Mouse (Mus musculus) lung, adult 18-20 months (tissue): ENCODE measurements around the gene Sprr2k.
"Not testable (repeated sequence)": the region's sequence is repeated elsewhere in the genome, so short reads cannot be mapped to it uniquely, and the experiment has no call there.

Source experiments
- DNase-seq, 2 experiments: peaks; one replicate each; pipeline ENCODE4 v3.0.0; 2022; ENCODE audit warnings: mixed read lengths in 2 of 2

Gene Sprr2k

GRCm38 (mm10) chr3:92432282-92432681 lies at the start of gene Sprr2k:
TSS of gene Sprr2k (plus strand) at chr3:92432582.
- no peak for DNase-seq

DNA sequence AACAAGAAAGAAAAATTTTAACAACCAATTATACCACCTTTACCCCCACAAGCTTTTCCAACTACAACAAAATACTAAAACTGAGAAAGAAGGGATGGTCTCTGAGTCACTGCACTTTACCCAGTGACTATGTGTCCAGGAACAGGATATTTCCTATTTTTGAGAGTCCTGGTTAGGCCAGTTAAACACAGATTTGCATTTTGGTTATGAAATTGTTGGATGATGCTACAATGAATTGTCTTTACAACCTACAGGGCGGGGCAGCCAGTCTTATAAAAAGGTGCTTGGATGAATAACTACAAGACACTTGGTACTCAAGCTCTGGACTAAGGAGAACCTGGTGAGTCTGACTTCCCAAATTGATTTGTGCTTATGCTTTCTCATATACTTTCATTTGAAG lies 47.0 kb upstream of the Sprr2k start, which contains the start of gene Sprr2h:
Sprr2h (plus strand) TSS at position 301 of the 400 bp plus-strand sequence.
- DNase-seq = no peak

DNA sequence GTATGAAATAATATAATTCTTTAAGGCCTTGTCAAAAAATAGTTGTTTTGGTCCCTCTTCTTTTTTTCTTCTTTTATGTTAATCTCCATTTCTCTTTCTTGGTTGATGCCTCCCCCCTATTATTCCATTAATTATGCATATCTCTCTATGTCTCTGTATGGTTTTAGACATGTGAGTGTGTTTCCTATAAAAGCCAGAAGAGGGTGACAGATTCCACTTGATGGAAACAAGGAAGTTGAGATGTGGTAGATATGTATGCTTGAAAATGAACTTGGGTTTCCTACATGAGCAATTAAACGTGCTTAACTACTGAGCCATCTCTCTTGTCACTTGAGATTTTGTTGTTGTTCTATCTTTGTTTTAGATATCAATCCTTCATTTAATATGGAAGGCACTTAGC lies 38.1 kb upstream of the Sprr2k start:
- DNase-seq = no peak

GRCm38 (mm10) chr3:92407691-92408090 lies 24.7 kb upstream of the Sprr2k start, which contains the start of gene Sprr2i:
TSS of gene Sprr2i (plus strand) at chr3:92407991.
- no peak for DNase-seq

GRCm38 (mm10) chr3:92417782-92418181 lies 14.6 kb upstream of the Sprr2k start, which contains the start of gene Sprr2j-ps:
TSS of gene Sprr2j-ps (plus strand) at chr3:92418082.
- no peak for DNase-seq

DNA sequence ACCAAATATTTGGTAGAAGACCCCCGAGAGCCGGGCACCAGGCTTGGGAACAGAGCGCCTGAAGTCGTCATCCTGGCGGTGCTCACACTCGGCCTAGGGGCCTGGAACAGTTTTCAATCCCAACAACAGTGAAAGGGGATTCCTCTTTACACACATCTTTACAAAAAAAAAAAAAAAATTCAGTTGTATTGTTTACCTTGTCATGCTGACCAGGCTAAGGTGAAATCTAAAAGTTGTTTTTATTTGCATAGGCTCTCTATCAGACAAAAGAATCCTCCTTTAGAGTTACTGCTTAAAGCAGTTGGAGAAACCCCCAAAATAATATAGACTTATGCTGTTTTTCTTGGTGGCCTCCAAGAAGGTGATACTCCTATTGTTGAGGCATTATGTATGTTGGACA lies 3.1 kb upstream of the Sprr2k start, which contains the start of gene Gm9774:
Gm9774 (minus strand) TSS at position 101 of the 400 bp plus-strand sequence.
- no peak for DNase-seq

GRCm38 (mm10) chr3:92438689-92439088 lies 6.3 kb downstream of the Sprr2k start, which contains the start of gene Sprr1b:
TSS of gene Sprr1b (minus strand) at chr3:92438789.
- DNase-seq = no peak

- DNase-seq = no peak
Observed at GRCm38 (mm10) chr3:92440177-92440576, 7.8 kb downstream of the Sprr2k start.

DNA sequence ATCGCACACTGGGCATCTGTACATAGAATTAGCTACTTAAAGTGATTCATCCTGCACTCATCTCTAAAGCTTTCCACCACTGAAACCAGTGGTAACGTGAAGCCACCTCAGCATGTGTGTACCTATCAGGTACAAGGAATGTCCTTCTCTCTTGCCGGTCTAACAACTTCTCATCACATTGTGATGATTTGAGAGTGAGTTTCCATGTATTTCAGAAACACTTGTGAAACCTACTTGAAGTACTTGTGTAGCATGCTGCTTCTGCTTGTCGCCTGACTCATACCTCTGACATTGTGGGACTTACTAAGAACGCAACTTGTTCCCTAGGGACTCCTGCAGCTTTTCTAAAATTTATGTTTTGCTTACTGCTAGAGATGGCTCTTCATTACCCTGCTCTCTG lies 22.8 kb downstream of the Sprr2k start:
- no peak for DNase-seq

GRCm38 (mm10) chr3:92458620-92459019 lies 26.2 kb downstream of the Sprr2k start, which contains the start of gene Sprr3:
TSS of gene Sprr3 (minus strand) at chr3:92458720.
- no peak for DNase-seq

- DNase-seq = no peak
Observed at GRCm38 (mm10) chr3:92466576-92466975, 34.2 kb downstream of the Sprr2k start.

DNA sequence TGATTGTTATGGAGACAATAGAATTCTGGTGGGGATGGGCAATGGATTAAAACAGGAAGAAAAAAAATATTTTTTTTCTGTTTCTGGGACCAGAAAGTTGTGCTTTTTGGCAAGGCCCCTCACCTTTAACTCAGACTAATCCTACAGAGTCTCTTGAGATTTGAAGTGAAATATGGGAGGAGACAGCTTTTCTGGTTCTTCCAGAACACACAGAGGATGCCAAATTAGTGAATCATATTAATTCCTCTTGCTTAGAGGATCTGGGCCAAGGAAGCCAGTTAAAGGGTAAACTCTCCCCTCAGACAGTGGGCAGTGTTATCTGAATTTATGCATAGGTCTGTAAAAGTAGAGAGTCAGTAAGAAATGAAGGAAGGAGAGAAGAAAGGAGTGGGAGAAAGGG lies 35.0 kb downstream of the Sprr2k start:
- DNase-seq = no peak

DNA sequence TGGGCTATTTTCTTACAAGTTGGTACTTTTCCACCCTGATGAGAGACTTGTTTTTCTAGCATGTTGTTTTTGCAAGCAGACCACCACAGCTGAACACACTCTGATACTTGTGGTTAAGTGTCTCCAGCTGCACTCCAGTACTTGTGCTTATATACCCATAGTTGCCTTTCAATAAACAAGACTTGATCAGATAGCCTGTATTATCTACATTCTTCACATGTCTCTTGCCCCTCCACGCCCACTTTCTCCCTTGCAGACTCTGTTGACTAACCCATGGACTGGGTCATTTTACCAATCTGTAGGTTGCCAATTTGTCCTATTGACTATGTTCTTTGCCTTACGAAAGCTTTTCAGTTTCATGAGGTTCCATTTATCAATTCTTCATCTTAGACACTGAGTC lies 37.7 kb downstream of the Sprr2k start:
- no peak for DNase-seq

DNA sequence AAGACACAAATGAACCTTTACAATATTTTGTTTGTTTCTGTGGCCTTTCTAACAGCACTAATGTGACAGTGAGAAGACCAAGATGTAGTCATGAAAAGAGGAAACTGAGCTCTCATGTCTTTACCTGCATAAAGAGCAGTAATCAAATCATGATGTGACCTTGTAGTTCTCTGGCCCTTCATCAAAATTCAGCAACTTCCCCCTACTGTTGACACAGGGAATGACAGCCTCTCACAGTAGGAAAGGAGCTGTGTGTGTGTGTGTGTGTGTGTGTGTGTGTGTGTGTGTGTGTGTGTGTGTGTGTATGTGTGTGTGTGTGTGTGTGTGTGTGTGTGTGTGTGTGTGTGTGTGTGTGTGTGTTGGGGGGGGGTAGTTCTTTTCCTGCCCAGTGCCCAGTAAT lies 48.9 kb downstream of the Sprr2k start:
- DNase-seq = not testable (repeated sequence)
